Mouse (Mus musculus): ENCODE data around the gene Slc9a3r1.

Slc9a3r1 gene

DNA sequence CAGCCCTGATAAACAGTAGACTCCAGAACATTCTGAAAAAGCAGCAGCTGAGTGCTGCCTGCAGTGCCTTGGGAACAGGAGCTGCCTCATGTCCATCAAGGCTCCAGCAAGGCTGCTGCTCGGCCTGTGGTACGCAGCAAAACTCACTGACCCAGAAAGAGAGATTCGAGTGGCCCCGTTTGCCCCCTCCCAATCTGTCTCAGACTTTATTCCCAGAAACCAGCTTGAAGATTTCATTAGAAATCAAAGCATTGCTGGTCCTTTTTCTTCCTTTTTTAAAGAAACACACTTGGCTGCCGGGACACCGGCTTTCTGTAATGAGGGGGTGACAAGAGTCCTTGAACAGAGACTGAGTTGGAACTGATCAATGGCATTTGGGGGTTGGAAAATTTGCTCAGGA lies 62.2 kb downstream of the Slc9a3r1 start:
- 71% methylated on average over 6 of the region's 6 CpGs for WGBS

DNA sequence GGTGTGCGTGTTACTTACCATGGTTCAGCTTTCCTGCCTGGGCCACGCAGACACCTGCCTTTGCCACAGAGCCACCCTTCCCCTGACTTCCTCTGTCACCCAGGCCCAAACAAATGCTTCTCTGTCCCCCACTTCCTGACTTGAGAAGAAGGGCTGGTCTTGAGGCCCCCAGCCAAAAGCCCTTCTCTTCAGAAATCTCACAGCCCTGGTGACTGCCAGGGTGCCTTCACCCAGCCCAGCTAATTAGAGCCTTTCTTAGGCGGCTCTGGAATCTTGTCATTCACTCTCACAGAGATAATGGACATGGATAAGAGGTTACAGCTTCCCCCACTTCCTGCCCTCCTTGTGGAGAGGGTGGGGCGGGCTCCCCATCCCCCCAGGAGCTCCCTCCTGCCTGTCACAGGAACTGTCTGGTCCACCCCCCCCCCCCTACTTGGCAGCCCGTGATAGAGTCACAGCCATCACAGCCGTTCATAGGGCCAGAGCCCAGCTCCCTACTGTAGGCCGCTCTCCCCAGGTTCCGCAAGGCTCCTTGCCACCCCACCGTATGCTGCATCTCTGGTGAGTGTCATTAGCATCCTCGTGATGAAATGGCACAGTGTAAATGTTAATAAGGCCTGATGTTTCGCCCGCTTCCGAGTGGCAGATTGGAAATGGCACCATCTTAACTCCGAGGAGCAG lies 63.8 kb downstream of the Slc9a3r1 start:
- 55% methylated on average over 14 of the region's 14 CpGs for WGBS

DNA sequence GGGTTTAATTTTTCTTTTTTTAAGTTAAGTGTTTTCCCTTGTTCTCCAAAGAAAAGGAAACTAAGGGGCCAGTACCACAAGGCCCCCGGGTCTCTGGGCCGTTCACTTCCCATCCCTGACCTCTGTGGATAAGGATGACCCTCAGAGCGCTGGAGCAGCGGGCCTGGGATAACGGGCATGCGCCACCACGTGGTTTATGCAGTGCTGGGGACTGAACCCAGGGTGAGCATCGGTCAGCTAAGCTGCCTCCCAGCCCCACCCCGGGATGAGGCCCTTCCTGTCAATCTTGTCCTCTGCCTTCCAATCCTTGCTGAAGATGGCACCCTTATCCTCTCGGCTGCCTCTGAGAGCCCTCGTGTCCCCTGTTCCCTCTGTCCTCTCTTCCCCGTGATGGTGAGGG lies 64.5 kb downstream of the Slc9a3r1 start:
- 78% methylated on average over 12 of the region's 12 CpGs for WGBS

DNA sequence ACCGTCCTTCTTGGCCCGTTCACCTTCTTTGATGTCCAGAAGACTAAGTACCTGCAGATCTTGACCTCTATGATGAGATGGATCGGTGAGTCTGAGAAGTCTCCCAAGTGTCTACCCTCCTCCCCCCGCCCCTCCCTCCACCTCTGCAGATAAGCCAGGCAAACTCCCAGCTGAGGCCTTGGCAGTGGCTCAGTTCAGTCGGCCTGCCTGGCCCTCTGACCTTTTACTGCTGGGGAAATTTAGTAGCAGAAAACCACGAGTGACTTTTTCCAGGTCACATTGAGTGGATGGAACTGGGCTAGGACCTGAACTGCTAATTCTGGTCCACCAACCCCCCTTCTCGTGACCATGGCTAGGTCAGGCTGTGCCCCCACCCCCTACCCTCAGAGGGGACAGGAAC lies 65.3 kb downstream of the Slc9a3r1 start:
- WGBS: 78% methylated on average over 7 of the region's 7 CpGs

DNA sequence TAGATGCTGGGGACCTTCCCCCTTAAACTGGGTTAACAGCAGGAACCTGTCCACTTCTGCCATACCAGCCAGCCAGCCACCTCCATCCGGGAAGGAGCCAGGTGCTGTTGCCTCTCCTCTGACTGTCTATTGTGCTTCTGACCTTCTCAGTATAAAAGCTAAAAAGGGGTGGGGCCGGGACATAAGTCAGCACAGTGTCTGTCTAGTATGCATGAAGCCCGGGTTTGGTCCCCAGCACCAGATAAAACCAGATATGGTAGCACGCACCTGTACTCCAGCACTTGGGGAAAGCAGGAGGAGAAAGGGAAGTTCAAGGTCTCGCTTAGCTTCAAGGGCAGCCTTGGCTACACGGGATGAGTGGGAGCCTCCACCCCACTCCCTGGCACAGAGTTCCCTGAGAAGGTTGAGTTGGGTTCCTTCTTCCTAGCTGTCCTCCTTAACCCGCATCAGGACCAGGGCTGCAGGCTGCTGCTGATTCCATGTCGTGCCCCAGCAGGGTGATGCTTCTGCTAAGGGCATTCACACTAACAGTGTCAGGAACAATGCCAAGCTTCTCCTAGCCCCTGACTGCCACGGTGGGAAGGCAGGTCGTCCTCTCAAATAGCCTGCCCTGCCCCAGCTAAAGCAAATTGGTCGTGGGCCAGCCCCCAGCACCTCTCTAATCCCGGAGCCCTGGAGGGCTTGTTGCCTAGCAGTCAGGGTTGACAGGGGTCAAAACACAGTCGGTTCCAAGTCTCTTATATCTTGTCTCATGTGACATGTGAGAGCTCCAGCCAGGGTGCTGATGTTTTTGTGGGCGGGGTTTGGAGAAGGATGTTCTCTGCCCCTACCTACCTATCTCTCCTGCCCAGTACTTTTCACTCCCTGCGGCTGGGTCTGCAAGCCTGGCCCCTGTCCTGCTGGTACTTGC lies 66.1 kb downstream of the Slc9a3r1 start:
- 69% methylated on average over 15 of the region's 15 CpGs for WGBS
